Mouse (Mus musculus) intestine, embryonic 15.5 days (tissue): Measurements from ENCODE around the gene Aff1. TPM values are rescaled to one million over a fixed set of nuclear protein-coding genes. Genes with fewer than 3 reads are reported as not detected.

ENCODE experiments used
- ATAC-seq: fragments of 200-750 bp; cut with Nextera tagmentation; 2 replicates; pipeline ENCODE4 v1.8.0; 2017; ENCODE audit warnings: moderate TSS enrichment, moderate library complexity
- H3K27ac ChIP-seq: fragments of 300-500 bp; sonication (generic); 2 replicates; pipeline ENCODE4 v1.5.1; 2015; ENCODE audit warnings: mild to moderate bottlenecking, inconsistent platforms
- H3K27me3 ChIP-seq: fragments of 300-500 bp; sonication (generic); replicated peaks from 2 replicates; pipeline ENCODE4 v1.6.1; 2015; ENCODE audit warnings: inconsistent platforms
- H3K36me3 ChIP-seq: fragments of 300-500 bp; sonication (generic); 2 replicates; pipeline ENCODE4 v1.6.1; 2015; ENCODE audit warnings: inconsistent platforms
- H3K4me1 ChIP-seq: fragments of 300-500 bp; sonication (generic); replicated peaks from 2 replicates; pipeline ENCODE4 v1.6.1; 2015; ENCODE audit warnings: inconsistent platforms
- H3K4me2 ChIP-seq: fragments of 300-500 bp; sonication (generic); replicated peaks from 2 replicates; pipeline ENCODE4 v1.6.1; 2015; ENCODE audit warnings: mild to moderate bottlenecking, inconsistent platforms
- H3K4me3 ChIP-seq: fragments of 300-500 bp; sonication (generic); replicated peaks from 2 replicates; pipeline ENCODE4 v1.5.1; 2015; ENCODE audit warnings: inconsistent platforms
- H3K9ac ChIP-seq: fragments of 300-500 bp; sonication (generic); 2 replicates; pipeline ENCODE4 v1.6.1; 2015; ENCODE audit warnings: inconsistent platforms
- H3K9me3 ChIP-seq: fragments of 300-500 bp; sonication (generic); 2 replicates; pipeline ENCODE4 v1.6.1; 2016; ENCODE audit warnings: inconsistent platforms
- WGBS: fragments of 180-500 bp; shearing (Covaris S2); methylation state at CpG from one replicate; pipeline ENCODE4 v1.1.7; 2015; 5-methylcytosine and 5-hydroxymethylcytosine counted together
- polyA plus RNA-seq: library from polyadenylated mRNA; unstranded; fragments of >200 nt; fragmentation: Nextera tagmentation; extraction: Ambion mirVana; gene quantifications from 2 replicates; pipeline ENCODE4 v1.2.1, GENCODE M21; 2015

Gene Aff1
- polyA plus RNA-seq, 1 experiment from 2014 or later = 5.3 TPM

GRCm38 (mm10) chr5:103730727-103731126 lies 38.6 kb downstream of the Aff1 start:
- Histone ChIP-seq H3K4me3 (no peak overlapping the region), H3K27ac (no peak overlapping the region), H3K9ac (no peak overlapping the region), H3K4me1 (no peaks in the 10 kb centered on the region), H3K27me3 (no peaks in the 10 kb centered on the region), H3K4me2 (no peak overlapping the region), H3K36me3 (no peaks in the 10 kb centered on the region), H3K9me3 (no peaks in the 10 kb centered on the region)
- ATAC-seq = no peak
- 30% methylated on average over 3 of the region's 3 CpGs for whole genome bisulfite sequencing

GRCm38 (mm10) chr5:103732581-103732980 lies 40.4 kb downstream of the Aff1 start:
- no peaks in the 10 kb centered on the region for H3K36me3 ChIP-seq
- no peak overlapping the region for H3K27ac ChIP-seq
- WGBS = 90% methylated on average over 4 of the region's 4 CpGs
- no peak overlapping the region for H3K4me2 ChIP-seq
- H3K9me3 ChIP-seq = no peaks in the 10 kb centered on the region
- H3K9ac ChIP-seq = no peak overlapping the region
- H3K4me3 ChIP-seq = no peak overlapping the region
- no peak for ATAC-seq
- no peaks in the 10 kb centered on the region for H3K27me3 ChIP-seq
- H3K4me1 ChIP-seq = no peaks in the 10 kb centered on the region

- Histone ChIP-seq H3K27ac (no peak overlapping the region), H3K9ac (no peak overlapping the region), H3K4me1 (no peaks in the 10 kb centered on the region), H3K27me3 (no peaks in the 10 kb centered on the region), H3K4me2 (no peak overlapping the region), H3K4me3 (no peak overlapping the region), H3K36me3 (no peaks in the 10 kb centered on the region), H3K9me3 (no peaks in the 10 kb centered on the region)
- ATAC-seq = no peak
- 53% methylated on average over 5 of the region's 5 CpGs for WGBS
These were observed 43.4 kb downstream of the Aff1 start for GRCm38 (mm10) chr5:103735411-103736112.

GRCm38 (mm10) chr5:103736553-103737207 lies 44.5 kb downstream of the Aff1 start:
- Histone ChIP-seq H3K4me3 (no peak overlapping the region), H3K36me3 (no peaks in the 10 kb centered on the region), H3K27me3 (no peaks in the 10 kb centered on the region), H3K4me1 (no peaks in the 10 kb centered on the region), H3K9ac (no peak overlapping the region), H3K27ac (no peak overlapping the region), H3K9me3 (no peaks in the 10 kb centered on the region), H3K4me2 (no peak overlapping the region)
- no peak for ATAC-seq
- 56% methylated on average over 6 of the region's 6 CpGs for WGBS

- Histone ChIP-seq H3K4me1 (no peaks in the 10 kb centered on the region), H3K9ac (no peak overlapping the region), H3K4me2 (no peak overlapping the region), H3K36me3 (no peaks in the 10 kb centered on the region), H3K9me3 (no peaks in the 10 kb centered on the region), H3K4me3 (no peak overlapping the region), H3K27me3 (no peaks in the 10 kb centered on the region), H3K27ac (no peak overlapping the region)
- WGBS = 54% methylated on average over 26 of the region's 26 CpGs
- peak; percentile 87 for ATAC-seq
These were observed 45.3 kb downstream of the Aff1 start for GRCm38 (mm10) chr5:103737208-103738066.

- H3K9me3 ChIP-seq = no peaks in the 10 kb centered on the region
- H3K4me1 ChIP-seq = no peaks in the 10 kb centered on the region
- H3K27me3 ChIP-seq = no peaks in the 10 kb centered on the region
- no peak overlapping the region for H3K27ac ChIP-seq
- 70% methylated on average over 5 of the region's 5 CpGs for WGBS
- H3K4me2 ChIP-seq = no peak overlapping the region
- H3K36me3 ChIP-seq = no peaks in the 10 kb centered on the region
- H3K4me3 ChIP-seq = no peak overlapping the region
- ATAC-seq = no peak
- no peak overlapping the region for H3K9ac ChIP-seq
These were observed 46.3 kb downstream of the Aff1 start for GRCm38 (mm10) chr5:103738509-103738908.

GRCm38 (mm10) chr5:103739163-103739562 lies 47.0 kb downstream of the Aff1 start:
- ATAC-seq = no peak
- 88% methylated on average over 5 of the region's 5 CpGs for WGBS
- no peaks in the 10 kb centered on the region for H3K27me3 ChIP-seq
- H3K9ac ChIP-seq = no peak overlapping the region
- H3K36me3 ChIP-seq = no peaks in the 10 kb centered on the region
- no peak overlapping the region for H3K27ac ChIP-seq
- H3K4me1 ChIP-seq = no peaks in the 10 kb centered on the region
- no peak overlapping the region for H3K4me2 ChIP-seq
- no peak overlapping the region for H3K4me3 ChIP-seq
- no peaks in the 10 kb centered on the region for H3K9me3 ChIP-seq

GRCm38 (mm10) chr5:103740093-103740902 lies 48.1 kb downstream of the Aff1 start:
- WGBS = 64% methylated on average over 5 of the region's 5 CpGs
- H3K4me2 ChIP-seq = no peak overlapping the region
- no peaks in the 10 kb centered on the region for H3K4me1 ChIP-seq
- H3K36me3 ChIP-seq = no peaks in the 10 kb centered on the region
- H3K27ac ChIP-seq = no peak overlapping the region
- H3K27me3 ChIP-seq = no peaks in the 10 kb centered on the region
- no peaks in the 10 kb centered on the region for H3K9me3 ChIP-seq
- no peak overlapping the region for H3K4me3 ChIP-seq
- no peak overlapping the region for H3K9ac ChIP-seq
- no peak for ATAC-seq

- H3K4me1 ChIP-seq = no peaks in the 10 kb centered on the region
- H3K27ac ChIP-seq = no peak overlapping the region
- no peaks in the 10 kb centered on the region for H3K36me3 ChIP-seq
- no peak overlapping the region for H3K9ac ChIP-seq
- ATAC-seq = no peak
- 69% methylated on average over 1 of the region's 1 CpGs for WGBS
- no peak overlapping the region for H3K4me3 ChIP-seq
- no peak overlapping the region for H3K4me2 ChIP-seq
- no peaks in the 10 kb centered on the region for H3K27me3 ChIP-seq
- H3K9me3 ChIP-seq = no peaks in the 10 kb centered on the region
These were observed 48.7 kb downstream of the Aff1 start for GRCm38 (mm10) chr5:103740903-103741246.

GRCm38 (mm10) chr5:103741443-103741842 lies 49.3 kb downstream of the Aff1 start:
- 38% methylated on average over 1 of the region's 1 CpGs for WGBS

GRCm38 (mm10) chr5:103741992-103742391 lies 49.8 kb downstream of the Aff1 start:
- no peaks in the 10 kb centered on the region for H3K4me1 ChIP-seq
- H3K9me3 ChIP-seq = no peaks in the 10 kb centered on the region
- H3K27ac ChIP-seq = no peak overlapping the region
- H3K4me3 ChIP-seq = no peak overlapping the region
- H3K4me2 ChIP-seq = no peak overlapping the region
- peak; percentile 50; the same call in 1 of the 2 replicates for ATAC-seq
- 73% methylated on average over 2 of the region's 2 CpGs for WGBS
- H3K27me3 ChIP-seq = no peaks in the 10 kb centered on the region
- no peaks in the 10 kb centered on the region for H3K36me3 ChIP-seq
- no peak overlapping the region for H3K9ac ChIP-seq

More at GRCm38 (mm10) chr5:103741443-103741842, 49.3 kb downstream of the Aff1 start:
- Histone ChIP-seq H3K27me3 (no peaks in the 10 kb centered on the region), H3K36me3 (no peaks in the 10 kb centered on the region), H3K4me3 (no peak overlapping the region), H3K4me2 (no peak overlapping the region), H3K27ac (no peak overlapping the region), H3K4me1 (no peaks in the 10 kb centered on the region), H3K9me3 (no peaks in the 10 kb centered on the region), H3K9ac (no peak overlapping the region)
- no peak for ATAC-seq

GRCm38 (mm10) chr5:103744531-103744930 lies 52.4 kb downstream of the Aff1 start:
- peak; percentile 80 for ATAC-seq
- H3K4me1 ChIP-seq = no peaks in the 10 kb centered on the region
- H3K27ac ChIP-seq = no peak overlapping the region
- no peaks in the 10 kb centered on the region for H3K36me3 ChIP-seq
- no peak overlapping the region for H3K4me2 ChIP-seq
- no peak overlapping the region for H3K4me3 ChIP-seq
- H3K9ac ChIP-seq = no peak overlapping the region
- H3K27me3 ChIP-seq = no peaks in the 10 kb centered on the region
- no peaks in the 10 kb centered on the region for H3K9me3 ChIP-seq
- 46% methylated on average over 6 of the region's 6 CpGs for WGBS
